Mouse (Mus musculus): ENCODE data around the gene Orc3.

- TF ChIP-seq CTCF (conservative IDR thresholded peaks at IDR 0.05; ENCODE audit: low read length), result no peak
- TF ChIP-seq POU5F1 (IDR thresholded peaks at IDR 0.05; ENCODE audit: borderline replicate concordance, low read length), result no peak
- no peak for TF ChIP-seq NANOG (IDR thresholded peaks at IDR 0.05; ENCODE audit: borderline replicate concordance, low read length)
Observed at GRCm38 (mm10) chr4:34581990-34582389, 32.8 kb downstream of the Orc3 start.
